Mouse (Mus musculus) lung, adult 2 months (tissue): Measurements from ENCODE around the gene Zfp398.

Experiments used
- CTCF ChIP-seq: fragments of 200-500 bp; IDR thresholded peaks from 2 replicates; pipeline ENCODE4 v1.5.1; 2011; ENCODE audit warnings: mild to moderate bottlenecking, low read length, control low read depth; ENCODE audit not compliant: insufficient read depth
- POLR2A ChIP-seq: fragments of 200-500 bp; IDR thresholded peaks from 2 replicates; pipeline ENCODE4 v1.6.1; 2011; ENCODE audit warnings: low read depth, mild to moderate bottlenecking, control low read depth, low read length, borderline replicate concordance; ENCODE audit errors: extremely low read depth

GRCm38 (mm10) chr6:47793284-47793683, 42.2 kb upstream of the Zfp398 start:
- TF ChIP-seq CTCF (no peak), POLR2A (no peak)
